Comparison of ENCODE assay signal across 11 mouse cellular contexts in the genomic region with DNA sequence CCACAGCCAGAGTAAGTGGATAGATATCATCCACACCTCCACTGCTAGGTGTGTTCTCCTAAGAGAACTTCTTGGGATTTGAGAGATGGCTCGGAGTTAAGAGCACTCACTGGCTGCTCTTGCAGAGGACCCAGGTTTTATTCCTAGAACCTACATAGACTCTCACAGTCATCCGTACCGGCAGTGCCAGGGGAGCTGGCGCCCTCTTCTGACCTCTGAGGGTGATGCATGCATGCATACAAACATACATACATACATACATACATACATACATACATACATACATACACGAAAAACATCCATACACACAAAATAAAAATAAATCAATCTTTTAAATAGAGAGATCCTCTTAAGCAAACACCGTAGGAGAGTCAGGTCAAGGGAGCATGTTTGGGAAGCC.
DNase-seq lines count a peak whose midpoint lies in the region; ATAC-seq and TF ChIP-seq lines count a peak whose summit lies in the region.
"Had no signal": no experiment of that assay in that cellular context is flagged by ENCODE, and none has a peak within 500 bp of the region (broad histone marks: within the 10 kb centered on the region; RNA-seq: fewer than 3 reads in every experiment).

No protein-coding gene starts in this region.

- no peak for TF ChIP-seq POLR2A in lung, adult 2 months (IDR thresholded peaks at IDR 0.05; ENCODE audit: borderline replicate concordance, extremely low read depth, low read depth, low read length)
- TF ChIP-seq POLR2A in ES-Bruce4 (IDR thresholded peaks at IDR 0.05; ENCODE audit: insufficient read depth, low read length) = no peak

- WGBS in lung, adult 2 months = 73% methylated on average over 6 of the region's 6 CpGs
- WGBS in hindbrain, embryonic 12.5 days = 88% methylated on average over 6 of the region's 6 CpGs

- no peaks in the 10 kb centered on the region; the same call in 1 of the 2 replicates for H3K4me1 ChIP-seq in lung, adult 2 months (ENCODE audit: control insufficient read depth, insufficient read depth, low read length)
- peaks cover 11% of the 10 kb centered on the region for H3K4me1 ChIP-seq in ES-Bruce4 (ENCODE audit: control insufficient read depth, insufficient read depth, low read length)
- H3K4me1 ChIP-seq in hindbrain, embryonic 12.5 days = no peaks in the 10 kb centered on the region

- H3K27ac ChIP-seq in ES-Bruce4 (ENCODE audit: insufficient read depth, low read length) = no peak overlapping the region
- H3K27ac ChIP-seq in hindbrain, embryonic 12.5 days = no peak overlapping the region

- peak; percentile 51 for TF ChIP-seq CTCF in lung, adult 2 months (IDR thresholded peaks at IDR 0.05; ENCODE audit: insufficient read depth, low read length)
- TF ChIP-seq CTCF in ES-Bruce4 (IDR thresholded peaks at IDR 0.05; ENCODE audit: low read depth, low read length) = peak; percentile 59

- H3K4me2 ChIP-seq in hindbrain, embryonic 12.5 days (replicated peaks) = no peak overlapping the region

- no peaks in the 10 kb centered on the region for H3K9me3 ChIP-seq in ES-Bruce4 (replicated peaks; ENCODE audit: control insufficient read depth, insufficient read depth, low read length, poor library complexity, severe bottlenecking)
- no peaks in the 10 kb centered on the region for H3K9me3 ChIP-seq in hindbrain, embryonic 12.5 days (replicated peaks)

- H3K36me3 ChIP-seq in ES-Bruce4 (ENCODE audit: control insufficient read depth, insufficient read depth, low read length, poor library complexity, severe bottlenecking) = no peaks in the 10 kb centered on the region
- H3K36me3 ChIP-seq in hindbrain, embryonic 12.5 days = no peaks in the 10 kb centered on the region
- H3K36me3 ChIP-seq: G1E had no signal

- no peak for TF ChIP-seq EP300 in ES-Bruce4 (IDR thresholded peaks at IDR 0.05; ENCODE audit: insufficient read depth, low read depth, low read length)

- ATAC-seq in hindbrain, embryonic 12.5 days (ENCODE audit: low FRiP score) = no peak
- ATAC-seq: inflammation-experienced regulatory T-cells, adult 6 months had no signal

- no peak overlapping the region for H3K9ac ChIP-seq in ES-Bruce4 (ENCODE audit: low read depth, poor library complexity, severe bottlenecking)
- no peak overlapping the region for H3K9ac ChIP-seq in hindbrain, embryonic 12.5 days

- DNase-seq in heart, adult 11 months = peak; percentile 64
- DNase-seq in heart, adult 18-20 months = no peak
- DNase-seq in lung, adult 2 months = no peak
- no peak for DNase-seq in lung, postnatal 25 days (ENCODE audit: low spot score)
- peak; percentile 8 to 56 for DNase-seq in kidney, postnatal 36 days
- no peak for DNase-seq in urinary bladder, postnatal 4 days (ENCODE audit: low spot score in 2 of 2)
- DNase-seq: cerebellum, postnatal 36 days had no signal

- no peaks in the 10 kb centered on the region for H3K27me3 ChIP-seq in ES-Bruce4 (ENCODE audit: control insufficient read depth, insufficient read depth, low read length, poor library complexity, severe bottlenecking)
- no peaks in the 10 kb centered on the region for H3K27me3 ChIP-seq in hindbrain, embryonic 12.5 days

- no peak overlapping the region for H3K4me3 ChIP-seq in lung, adult 2 months (replicated peaks; ENCODE audit: extremely low read depth, low read depth, low read length)
- H3K4me3 ChIP-seq in ES-Bruce4 (ENCODE audit: low read depth, low read length) = no peak overlapping the region
- no peak overlapping the region for H3K4me3 ChIP-seq in hindbrain, embryonic 12.5 days

Comparison
In these comparisons a context has a peak if more than half of its experiments do, and no peak if none do; other contexts are left out.
1. DNase-seq: peak in heart, adult 11 months (single experiment) and kidney, postnatal 36 days (2 of 2); none in heart, adult 18-20 months (0 of 2), lung, adult 2 months (single experiment), lung, postnatal 25 days (single experiment) and urinary bladder, postnatal 4 days (0 of 2).